Mouse (Mus musculus): Measurements from ENCODE around the gene Msh3.

GRCm38 (mm10) chr13:92223567-92223966, 131.2 kb downstream of the Msh3 start:
- TF ChIP-seq CTCF (IDR thresholded peaks at IDR 0.05; ENCODE audit: control insufficient read depth, insufficient read depth, insufficient read length) (no peak), MAX (IDR thresholded peaks at IDR 0.05) (no peak), MYOG (IDR thresholded peaks at IDR 0.05; ENCODE audit: control insufficient read depth, extremely low read depth, insufficient read length) (no peak), USF1 (IDR thresholded peaks at IDR 0.05; ENCODE audit: low read depth) (no peak), MYOD1 (IDR thresholded peaks at IDR 0.05; ENCODE audit: control insufficient read depth, insufficient read length, low read depth) (no peak), CEBPB (IDR thresholded peaks at IDR 0.05; ENCODE audit: low read depth) (no peak), FOSL1 (IDR thresholded peaks at IDR 0.05; ENCODE audit: insufficient read depth, low read length, poor library complexity, severe bottlenecking) (no peak)
